Mouse (Mus musculus): ENCODE results near the gene Dpp7.

Dpp7 gene

DNA sequence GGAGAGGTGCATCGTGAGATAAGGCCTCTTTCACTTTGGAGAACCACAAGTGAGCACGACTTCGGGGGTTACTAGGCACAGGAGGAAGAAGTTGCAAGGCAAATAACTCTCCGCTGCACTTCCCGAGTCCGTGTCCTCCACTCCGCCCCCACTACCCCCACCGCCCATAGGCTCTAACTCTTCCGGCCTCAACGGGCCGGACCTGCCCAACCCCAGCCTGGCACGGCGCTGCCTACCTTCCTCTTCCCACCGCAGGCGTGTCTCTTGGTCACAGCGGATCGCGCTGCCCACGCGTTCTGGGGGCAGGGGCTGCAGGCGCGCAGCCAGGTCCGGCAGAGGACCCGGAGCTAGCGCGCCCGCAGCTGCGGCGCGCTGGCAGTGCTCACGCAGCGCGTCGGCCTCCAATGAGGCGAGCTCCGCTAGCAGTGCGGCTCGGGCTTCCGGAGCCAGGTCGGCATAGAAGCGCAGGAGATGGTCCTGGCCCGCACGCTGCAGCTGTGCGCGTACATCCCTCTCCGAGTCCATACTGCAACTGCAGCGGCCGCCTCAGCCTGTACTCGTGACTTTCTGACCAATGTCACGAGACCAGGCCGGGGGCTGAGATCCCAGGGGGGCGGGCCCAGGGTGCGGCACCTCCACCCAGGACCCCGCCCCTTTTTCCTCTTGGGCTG is 9.1 kb upstream of the Dpp7 start, which contains the start of gene Uap1l1:
TSS of gene Uap1l1 (minus strand) at position 592 of the 671 bp plus-strand sequence.
- peak; percentile 82 for DNase-seq

DNA sequence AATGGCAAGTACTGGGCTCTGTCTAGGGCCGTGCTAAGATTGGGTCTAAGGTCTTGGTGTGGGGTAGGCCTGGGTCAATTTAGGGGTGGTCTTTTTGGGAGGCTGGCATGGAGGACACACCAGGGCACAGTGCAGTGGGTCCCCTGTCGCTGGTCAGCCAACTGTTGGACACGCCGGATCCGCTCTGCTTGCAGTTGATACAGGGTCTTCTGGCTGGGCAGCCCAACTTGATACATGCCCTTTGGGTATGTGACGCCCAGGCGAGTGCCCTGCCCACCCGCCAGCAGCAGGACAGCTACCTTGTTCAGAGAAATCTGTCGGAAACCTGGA is 8.6 kb upstream of the Dpp7 start:
- no peak for DNase-seq

DNA sequence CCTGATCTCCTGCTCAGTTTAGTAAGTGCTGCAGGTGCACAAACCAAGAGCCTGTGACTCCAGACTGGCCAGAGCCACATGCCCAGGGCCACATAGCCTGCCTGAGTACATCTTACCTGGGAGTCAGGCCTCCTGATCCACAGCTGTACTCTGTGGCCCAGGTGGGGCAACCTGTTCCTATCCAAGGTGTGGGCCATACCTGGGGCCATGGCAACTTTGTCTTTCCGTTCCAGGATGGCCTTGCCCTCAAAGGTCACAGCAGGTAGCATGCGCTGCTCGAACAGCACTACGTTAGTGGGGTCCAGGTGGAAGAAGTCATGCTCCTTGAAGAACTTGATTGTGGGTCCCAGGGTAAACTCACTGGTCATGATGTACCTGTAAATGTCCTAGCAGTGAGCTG is 8.2 kb upstream of the Dpp7 start:
- DNase-seq: no peak

DNA sequence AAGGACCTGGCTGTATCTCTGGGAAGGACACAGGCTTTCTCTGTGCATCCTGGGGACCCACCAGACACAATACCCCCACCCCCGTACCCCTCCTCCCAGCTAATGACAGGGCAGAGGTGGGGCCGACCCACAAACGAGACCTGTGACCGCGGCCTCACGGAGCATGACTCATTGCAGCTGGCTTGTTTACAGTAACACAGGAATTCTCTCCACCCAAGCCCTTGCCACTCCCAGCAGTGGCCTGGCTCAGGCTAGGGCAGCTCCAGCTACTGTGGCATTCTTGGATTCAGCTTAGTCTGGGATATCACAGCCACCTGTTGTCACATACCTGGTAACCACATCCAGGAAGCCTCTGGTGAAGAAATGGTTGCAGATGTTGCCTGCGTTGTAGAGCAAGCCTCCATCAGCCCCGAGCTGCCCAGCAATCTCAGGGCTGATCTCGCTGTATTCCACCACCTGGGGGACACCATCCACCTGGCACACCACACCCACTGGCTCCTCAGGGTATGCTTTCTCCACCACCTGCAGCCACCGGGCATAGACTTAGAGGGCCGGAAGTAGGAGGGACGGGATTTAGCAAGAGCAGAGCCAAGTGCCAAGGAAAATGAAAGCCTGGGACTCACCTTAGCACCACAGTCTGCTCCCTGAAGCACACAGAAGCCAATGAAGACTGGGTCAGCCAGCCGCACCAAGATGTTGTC is 7.5 kb upstream of the Dpp7 start:
- no peak for DNase-seq

DNA sequence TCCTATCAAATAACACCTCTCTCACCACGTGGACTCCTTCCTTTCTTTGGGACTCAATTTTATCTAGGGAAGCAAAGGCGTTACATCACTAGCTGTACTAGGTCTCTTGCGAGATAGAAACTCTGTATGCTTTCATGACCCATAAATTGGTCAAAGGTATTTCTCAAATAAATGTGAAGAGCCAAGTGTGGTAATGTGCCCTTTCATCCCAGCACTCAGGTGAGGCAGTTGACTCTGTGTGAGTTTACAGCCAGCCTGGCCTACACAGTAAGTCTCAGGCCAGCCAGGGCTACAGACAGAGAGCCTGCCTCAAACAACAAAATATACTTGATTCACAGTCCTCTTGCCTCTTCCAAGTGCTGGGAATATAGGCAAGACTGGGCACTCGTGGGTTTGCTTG is 3.7 kb upstream of the Dpp7 start:
- no peak for DNase-seq

DNA sequence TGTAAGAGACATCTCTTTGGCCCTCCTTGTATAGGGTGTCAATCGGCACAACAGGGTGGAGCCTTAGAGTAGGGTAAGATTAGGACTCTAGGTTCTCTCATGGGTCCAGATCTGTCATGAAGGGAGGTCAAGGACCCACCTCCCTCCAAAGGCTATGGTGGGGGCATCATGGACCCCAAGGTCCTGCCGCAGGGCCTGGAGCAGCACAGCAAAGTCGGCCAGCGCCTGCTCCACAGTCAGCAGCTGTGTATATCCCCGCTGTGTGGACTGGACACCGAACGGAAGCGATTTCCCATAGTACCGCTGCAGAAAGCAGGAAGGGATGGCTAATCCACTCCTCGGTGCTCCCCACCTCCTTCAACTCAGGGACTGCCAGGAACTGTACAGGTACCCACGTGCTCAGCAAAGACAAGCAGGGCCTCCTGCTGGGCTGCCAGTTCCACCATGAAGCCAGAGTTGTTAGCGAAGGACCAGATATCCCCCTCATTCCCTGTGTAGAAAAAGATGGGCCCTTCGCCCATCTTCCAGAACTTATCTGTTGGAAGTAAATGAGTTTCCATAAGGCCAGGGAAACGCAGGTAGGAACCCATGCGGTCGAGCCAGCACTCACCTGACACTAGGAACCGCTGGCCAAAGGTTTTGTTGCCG is 616 bp downstream of the Dpp7 start:
- no peak for DNase-seq

DNA sequence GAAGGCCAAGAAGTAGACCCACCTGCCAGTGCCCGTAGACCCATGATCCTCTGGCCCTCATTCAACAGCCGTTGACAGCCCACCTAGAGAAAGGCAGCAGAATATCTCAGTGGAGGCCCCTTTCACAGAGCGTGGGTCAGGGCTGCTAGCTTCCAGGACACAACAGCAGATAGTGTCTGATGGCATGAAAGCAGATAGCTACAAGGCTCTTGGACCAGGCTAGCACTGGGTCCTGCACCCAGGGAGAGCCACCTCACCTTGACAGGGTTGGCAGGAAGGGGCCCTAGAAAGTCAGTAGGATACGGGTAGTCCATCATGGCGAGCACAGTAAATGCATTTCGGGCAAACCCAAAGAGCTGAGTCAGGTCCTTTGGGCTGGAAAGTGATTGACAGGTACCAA is 1.9 kb downstream of the Dpp7 start:
- no peak for DNase-seq

DNA sequence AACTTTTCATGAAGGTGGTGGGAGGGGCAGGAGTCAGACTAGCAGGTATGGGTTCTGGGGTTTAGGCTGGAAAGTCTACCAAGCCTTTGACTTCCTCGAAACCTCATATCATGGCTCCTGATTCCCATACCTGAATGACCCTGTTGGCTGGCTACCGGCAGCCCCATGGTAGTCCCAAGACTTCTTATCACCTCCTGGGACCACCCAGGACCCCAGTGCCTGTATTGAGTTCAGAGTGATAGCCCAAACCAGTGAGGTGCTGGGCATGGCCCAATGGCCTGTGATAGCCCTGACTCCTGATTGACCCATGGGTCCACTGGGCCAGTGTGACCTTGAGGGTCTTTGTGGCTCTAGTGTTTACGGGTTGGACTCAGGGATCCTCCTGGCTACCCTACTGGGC is 5.5 kb downstream of the Dpp7 start:
- no peak for DNase-seq

DNA sequence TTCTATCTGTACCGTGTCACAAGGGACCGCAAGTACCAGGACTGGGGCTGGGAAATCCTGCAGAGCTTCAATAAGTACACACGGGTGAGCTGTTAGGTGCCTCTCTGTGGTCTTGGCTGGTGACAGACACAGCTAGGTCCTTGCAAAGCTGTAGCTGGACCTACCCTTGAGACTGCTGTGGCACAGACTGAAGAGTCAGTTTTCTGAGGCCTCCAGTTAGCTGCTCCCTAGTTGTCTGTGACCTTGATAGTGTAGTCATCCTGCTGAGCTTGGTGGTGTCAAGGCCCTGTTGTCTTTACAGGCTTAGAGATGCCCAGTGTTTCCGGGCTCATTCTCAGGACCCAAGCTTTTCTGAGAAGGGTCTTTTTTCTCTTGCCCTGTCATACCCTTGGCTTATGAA is 6.7 kb downstream of the Dpp7 start:
- no peak for DNase-seq

DNA sequence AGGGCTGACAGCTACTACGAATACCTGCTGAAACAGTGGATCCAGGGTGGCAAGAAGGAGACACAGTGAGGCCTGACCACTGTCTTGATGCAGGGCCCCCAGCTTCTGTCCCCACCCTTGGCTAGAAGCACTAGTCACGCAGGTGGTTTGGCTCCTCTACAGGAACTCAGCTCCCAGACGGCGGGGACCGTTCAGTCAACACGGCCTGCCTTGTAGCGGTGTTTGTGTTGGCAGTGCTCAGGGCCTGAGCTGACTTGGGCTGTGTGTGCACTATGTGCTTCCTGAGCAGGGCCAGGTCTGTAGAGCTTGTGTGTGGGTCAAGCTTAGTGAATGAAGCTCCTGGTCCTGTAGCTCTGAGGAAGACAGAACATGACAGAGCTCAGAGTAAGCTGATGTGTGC is 8.0 kb downstream of the Dpp7 start:
- no peak for DNase-seq

DNA sequence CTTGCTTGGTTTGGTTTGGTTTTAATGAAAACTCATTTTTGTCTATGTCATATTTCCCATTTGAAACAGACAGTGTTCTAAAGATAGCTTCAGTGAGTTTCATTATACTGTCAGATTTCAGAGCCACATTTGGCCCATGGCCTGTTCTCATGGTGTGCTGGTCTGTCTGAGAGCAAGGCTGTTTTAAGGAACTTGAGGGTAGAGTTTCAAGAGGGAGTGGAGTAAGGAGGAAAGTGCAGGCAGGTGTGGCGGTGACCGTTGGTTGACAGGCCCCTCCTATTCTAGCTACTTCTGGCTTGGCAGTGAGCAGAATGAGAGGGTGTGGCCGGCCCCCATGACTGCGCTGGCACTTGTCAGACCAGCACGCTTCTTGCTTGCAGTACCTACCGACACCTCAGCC is 17.9 kb downstream of the Dpp7 start:
- no peak for DNase-seq

DNA sequence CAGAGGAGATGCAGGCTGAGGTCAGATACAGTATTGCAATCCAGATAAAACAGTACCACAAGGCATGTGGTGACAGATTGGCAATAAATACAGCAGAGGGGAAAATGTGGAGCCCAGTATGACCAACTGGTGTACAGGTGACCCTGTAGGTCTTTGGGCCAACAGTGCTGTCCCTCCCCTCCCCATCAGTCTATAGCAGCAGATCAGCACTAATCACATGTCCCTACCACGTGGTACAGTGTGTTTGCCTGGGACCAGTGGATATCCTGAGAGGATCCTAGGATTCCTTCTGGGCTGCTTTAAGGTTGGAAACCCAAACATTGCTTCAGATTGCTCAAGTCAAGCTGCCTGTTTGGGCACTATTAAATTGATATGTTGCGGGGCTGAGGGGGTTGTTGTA is 22.6 kb downstream of the Dpp7 start:
- no peak for DNase-seq

DNA sequence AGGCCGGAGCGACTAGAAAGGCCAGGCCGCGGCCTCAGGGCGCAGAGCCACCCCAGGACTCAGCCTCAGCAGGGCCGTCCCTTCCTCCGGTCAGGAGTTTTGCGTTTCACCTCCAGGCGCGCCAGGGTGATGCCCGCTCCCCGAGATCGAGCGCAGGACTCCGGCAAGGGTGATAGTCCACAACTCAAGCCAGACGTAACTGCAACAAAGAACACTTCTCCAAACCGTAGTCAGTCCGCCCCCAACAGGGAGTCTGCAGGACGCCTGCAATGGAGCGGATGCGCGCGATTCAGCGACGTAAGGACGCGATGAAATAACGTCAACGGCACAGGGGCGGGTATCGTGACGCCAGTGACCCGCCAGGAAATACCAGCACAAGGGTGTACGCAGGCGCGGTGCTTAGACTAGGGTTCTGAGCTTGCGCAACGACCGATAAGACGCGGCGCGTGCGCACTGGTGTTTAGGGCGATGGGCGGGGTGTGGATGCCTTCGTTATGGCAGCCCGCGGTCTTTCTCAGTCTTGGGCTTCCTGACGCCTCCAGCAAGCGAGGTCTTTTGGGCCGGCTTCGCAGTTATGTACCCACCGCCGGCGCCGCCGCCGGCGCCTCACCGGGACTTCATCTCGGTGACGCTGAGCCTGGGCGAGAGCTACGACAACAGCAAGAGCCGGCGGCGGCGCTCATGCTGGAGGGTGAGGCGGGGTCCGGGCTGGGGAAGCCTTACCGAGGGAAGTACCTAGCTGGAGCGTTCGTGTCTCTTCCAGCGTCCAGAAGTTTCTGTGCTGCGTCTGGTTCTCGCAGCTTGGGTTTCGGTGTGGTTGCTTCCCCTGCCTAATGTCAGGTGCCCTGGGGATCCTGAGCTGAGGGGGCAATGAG is 23.6 kb downstream of the Dpp7 start, which contains the start of gene Man1b1:
TSS of gene Man1b1 (plus strand) at position 53 of the 875 bp plus-strand sequence.
- peak; percentile 99 for DNase-seq

DNA sequence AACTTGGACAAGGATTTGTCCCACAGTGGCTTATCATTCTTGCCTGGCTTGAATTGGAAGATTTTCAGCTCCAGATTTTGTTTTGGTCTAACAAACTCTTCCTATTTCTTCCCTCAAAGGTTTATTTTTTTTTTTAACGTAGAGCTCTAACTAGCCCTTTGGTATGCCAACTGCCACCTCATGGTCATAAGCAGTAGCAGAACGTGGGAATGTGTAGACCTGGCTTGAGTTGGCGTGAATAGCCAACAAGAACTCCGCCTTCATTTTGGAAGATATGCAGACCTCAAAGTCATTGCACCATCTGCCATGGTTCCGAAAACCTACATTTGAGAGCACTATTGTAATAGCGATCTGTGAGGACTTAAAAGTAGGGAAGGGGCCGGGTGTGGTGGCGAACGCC is 24.7 kb downstream of the Dpp7 start:
- DNase-seq: no peak

DNA sequence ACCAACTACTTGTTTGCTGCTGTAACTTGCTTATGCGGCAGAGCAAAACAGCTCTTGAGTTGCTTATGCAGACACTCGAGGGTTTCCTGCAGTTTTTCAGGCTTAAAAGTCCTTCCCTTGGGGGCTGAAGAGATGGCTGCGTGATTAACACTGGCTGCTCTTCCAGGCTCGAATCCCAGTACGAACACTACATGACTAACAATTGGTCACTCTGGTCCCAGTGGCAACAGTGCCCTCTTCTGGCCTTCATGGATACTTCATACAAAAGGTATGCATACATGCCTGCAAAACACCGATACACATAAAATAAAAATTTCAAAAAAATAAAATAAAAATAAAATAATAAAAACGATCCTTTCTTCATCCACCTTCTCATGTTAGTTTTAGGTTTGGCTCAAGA is 27.7 kb downstream of the Dpp7 start:
- DNase-seq: peak; percentile 31

DNA sequence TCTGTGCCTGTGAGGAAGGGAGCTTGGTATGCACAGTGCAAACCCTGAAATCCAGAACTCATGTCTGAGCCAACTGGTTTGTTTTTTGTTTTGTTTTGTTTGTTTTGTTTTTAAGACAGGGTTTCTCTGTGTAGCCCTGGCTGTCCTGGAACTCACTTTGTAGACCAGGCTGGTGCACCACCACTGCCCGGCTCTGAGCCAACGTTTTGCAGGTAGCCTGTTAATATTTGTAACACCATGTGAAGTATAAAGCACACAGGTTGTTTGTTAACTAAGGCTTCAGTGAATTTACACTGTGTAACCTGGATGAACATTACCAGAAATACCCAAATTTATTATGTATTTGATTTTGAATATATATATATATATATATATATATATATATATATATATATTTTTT is 30.1 kb downstream of the Dpp7 start:
- DNase-seq: no peak

DNA sequence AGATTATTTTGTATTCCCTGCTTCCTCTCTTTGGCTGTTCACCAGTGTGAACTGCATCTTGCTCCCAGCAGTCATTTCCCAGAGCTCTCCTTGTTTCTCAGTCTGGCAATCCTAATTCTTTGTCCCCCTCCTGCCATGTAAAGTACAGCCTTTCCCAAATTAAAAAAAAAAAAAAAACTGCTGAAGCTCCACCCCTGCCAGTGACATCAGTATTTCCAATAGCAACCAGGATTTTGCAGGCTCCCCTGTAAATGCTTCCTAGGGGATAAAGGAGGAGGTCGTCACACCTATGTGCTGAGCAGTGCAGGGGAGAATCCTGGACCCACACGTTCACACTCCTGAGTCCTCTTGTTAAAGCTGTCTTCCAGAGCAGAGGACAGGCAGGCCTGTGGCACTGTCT is 36.1 kb downstream of the Dpp7 start:
- no peak for DNase-seq

DNA sequence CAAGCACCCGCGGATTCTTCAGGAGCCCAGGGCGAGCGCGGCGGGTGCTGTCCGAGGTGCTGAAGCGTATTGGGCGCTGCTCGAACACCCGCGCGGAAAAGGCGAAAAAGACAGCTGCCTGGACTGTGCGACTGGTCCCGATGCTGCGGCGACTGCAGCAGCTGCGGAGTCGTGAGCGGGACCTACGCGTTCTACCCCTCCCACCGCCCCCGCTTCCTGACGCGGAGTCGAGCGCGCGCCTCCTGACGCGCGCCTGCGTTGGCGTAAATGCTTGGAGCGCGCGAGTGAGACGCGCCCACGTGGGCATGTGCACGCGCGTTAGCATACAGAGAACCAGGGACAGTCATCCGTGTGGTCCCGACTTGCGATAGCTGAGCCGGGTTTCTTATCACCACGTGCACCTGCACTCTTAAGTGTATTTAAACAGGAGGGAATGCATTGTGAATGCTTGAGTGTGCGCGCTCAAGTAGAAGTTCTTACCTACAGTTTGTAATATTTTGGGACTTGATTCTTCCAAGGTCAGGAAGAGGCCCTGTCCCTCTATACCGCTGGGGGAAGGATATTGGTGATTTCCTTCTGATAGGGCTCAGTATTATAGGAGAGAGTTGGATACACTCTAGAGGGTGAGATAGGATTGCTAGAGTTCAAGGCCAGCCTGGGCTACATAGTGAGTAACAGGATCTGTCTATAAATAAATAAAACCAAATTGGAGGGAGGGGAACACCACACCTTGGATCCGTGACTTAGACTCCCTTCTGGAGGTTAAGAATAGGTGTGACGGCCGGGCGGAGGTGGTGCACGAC is 37.0 kb downstream of the Dpp7 start, which contains the start of gene Grin1:
TSS of gene Grin1 (minus strand) at position 217 of the 803 bp plus-strand sequence.
- peak; percentile 69 for DNase-seq

DNA sequence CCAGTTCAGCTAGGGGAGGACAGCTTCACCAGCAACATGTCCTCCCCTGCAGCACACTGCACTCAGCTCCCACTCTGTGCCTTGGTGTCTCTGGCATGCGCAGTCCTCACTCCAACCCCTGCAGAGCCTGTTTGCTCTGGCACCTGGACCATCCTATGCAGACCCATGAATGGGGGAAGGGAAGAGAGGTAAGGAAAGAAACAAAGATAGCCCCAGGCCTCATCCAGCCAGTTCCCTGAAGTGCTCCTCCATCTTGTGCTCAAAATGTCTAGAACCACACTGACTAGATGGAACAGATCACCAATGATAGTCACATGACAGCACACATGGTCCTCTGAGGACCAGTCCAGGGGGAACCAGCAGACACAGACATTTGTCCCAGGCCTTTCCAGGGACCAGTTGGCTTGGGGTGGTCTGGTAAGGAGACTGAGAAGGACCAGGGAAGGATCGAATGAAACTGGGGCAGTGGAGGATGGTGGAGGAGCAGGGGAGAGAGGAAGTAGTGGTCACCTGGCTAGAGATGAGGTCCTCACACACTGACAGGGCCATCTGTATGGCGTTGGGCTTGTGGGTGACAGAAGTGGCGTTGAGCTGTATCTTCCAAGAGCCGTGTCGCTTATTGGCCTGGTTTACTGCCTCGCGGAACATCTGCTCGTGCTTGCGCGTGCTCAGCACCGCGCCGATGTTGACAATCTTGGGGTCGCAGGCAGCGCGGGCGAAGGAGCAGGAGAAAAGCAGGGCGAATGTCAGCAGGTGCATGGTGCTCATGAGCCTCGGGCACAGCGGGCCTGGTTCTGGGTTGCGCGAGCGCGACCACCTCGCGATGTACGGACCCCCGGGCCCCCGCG is 37.8 kb downstream of the Dpp7 start:
- no peak for DNase-seq

DNA sequence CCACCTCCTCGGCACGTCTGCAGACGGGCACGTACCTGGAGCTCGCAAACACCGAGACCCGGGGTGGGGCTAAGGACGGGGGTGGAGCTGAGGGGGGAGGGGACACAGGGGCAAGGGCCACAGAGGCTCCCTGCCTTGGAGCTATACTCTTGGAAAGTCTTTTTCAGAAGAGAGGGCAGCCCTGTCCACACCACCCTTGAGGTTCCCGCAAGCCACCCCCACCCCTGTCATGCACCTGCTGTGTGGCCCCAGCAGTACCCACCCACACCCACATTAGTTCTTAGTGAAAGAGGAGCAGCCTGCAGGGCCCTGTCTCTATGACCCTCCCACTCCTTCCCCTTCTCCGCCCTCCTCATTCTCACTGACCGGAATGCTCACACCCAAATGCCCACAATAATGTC is 44.7 kb downstream of the Dpp7 start:
- no peak for DNase-seq

DNA sequence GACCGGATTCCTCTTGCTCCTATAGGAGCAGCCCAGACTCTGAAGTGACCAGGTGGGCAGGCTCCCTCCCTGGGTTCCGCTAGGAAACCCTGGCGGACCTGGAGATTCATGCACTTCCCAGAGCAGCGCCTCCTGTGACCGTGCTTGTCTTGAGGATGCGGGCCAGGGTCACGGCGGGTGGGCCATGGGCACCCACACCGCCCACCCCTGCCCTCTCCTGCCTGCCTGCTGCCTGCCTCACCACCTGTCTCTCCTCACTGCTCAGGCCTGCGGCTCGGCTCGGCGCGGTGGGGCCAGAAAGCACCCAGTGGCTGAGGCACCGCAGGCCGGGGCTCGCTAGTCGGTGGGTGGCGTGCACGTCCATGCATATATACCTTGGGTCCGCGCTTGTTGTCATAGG is 45.2 kb downstream of the Dpp7 start:
- DNase-seq: no peak

All from liver (tissue).